Mouse (Mus musculus) brain, embryonic 14.5 days (tissue): ENCODE results near the gene Perm1.

Experiments used
- CTCF ChIP-seq: fragments of 200-500 bp; IDR thresholded peaks from 2 replicates; pipeline ENCODE4 v1.5.1; 2012; ENCODE audit warnings: inconsistent platforms, mild to moderate bottlenecking, moderate library complexity, borderline replicate concordance; ENCODE audit not compliant: insufficient read depth, insufficient read length; ENCODE audit errors: extremely low read depth
- POLR2A ChIP-seq: fragments of 200-500 bp; IDR thresholded peaks from 2 replicates; pipeline ENCODE4 v1.6.1; 2012; ENCODE audit warnings: mild to moderate bottlenecking, inconsistent platforms, borderline replicate concordance; ENCODE audit not compliant: poor library complexity, insufficient read depth, insufficient read length, severe bottlenecking; ENCODE audit errors: extremely low read depth

DNA sequence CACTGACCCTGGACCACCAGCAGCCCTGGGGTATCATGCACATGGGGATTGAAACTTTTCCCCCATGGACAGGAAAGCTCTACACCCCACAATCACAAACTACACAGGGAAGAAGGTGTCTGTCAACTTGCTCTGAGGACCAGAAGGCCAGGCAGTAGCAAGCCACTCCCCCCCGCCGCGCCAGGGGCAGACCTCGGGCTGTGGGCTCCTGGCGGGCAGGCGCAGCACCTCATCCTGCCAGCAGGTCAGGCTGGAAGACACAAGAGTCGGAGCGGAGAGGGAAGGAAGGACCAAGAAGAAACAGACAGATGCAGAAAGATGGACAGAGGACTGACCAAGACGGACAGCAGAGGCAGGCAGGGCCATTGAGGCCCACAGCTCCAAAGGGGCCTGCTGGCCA is 38.0 kb upstream of the Perm1 start:
- no peak for TF ChIP-seq CTCF
- no peak for TF ChIP-seq POLR2A
